Mouse (Mus musculus): Measurements from ENCODE around the gene Cdk4. TPM values are rescaled to one million over a fixed set of nuclear protein-coding genes. Genes with fewer than 3 reads are reported as not detected.
"Not testable (repeated sequence)": the region's sequence is repeated elsewhere in the genome, so short reads cannot be mapped to it uniquely, and the experiment has no call there.

Cdk4 gene
- total RNA-seq, 2 experiments from 2014 or later, result 76.1 to 83.3 TPM

GRCm38 (mm10) chr10:127072270-127072669 is 8.9 kb downstream of the Cdk4 start:
- intact Hi-C loops (cut with DNase I); DNase-seq (ENCODE audit: low spot score): not testable (repeated sequence)

- intact Hi-C loops (cut with DNase I); DNase-seq (ENCODE audit: low spot score): not testable (repeated sequence)
Observed at GRCm38 (mm10) chr10:127072969-127073368, 9.6 kb downstream of the Cdk4 start.

GRCm38 (mm10) chr10:127073981-127074380 is 10.6 kb downstream of the Cdk4 start:
- DNase-seq (ENCODE audit: low spot score), result no peak
- intact Hi-C loops (cut with DNase I), result no loop called here

- DNase-seq (ENCODE audit: low spot score), result no peak
- intact Hi-C loops (cut with DNase I), result no loop called here
Observed at GRCm38 (mm10) chr10:127075080-127075479, 11.7 kb downstream of the Cdk4 start, which contains the start of gene Agap2. Agap2 (plus strand) TSS chr10:127075284.

- DNase-seq (ENCODE audit: low spot score), result no peak
- intact Hi-C loops (cut with DNase I), result no loop called here
Observed at GRCm38 (mm10) chr10:127075651-127076050, 12.3 kb downstream of the Cdk4 start.

GRCm38 (mm10) chr10:127076082-127076481 is 12.7 kb downstream of the Cdk4 start:
- DNase-seq (ENCODE audit: low spot score), result no peak
- intact Hi-C loops (cut with DNase I), result no loop called here

- intact Hi-C loops (cut with DNase I), result no loop called here
Observed at GRCm38 (mm10) chr10:127077515-127077914, 14.2 kb downstream of the Cdk4 start.

GRCm38 (mm10) chr10:127078001-127078676 is 14.8 kb downstream of the Cdk4 start:
- DNase-seq (ENCODE audit: low spot score), result no peak

More at GRCm38 (mm10) chr10:127077515-127077914, 14.2 kb downstream of the Cdk4 start:
- DNase-seq (ENCODE audit: low spot score), result no peak

GRCm38 (mm10) chr10:127078677-127079575 is 15.6 kb downstream of the Cdk4 start:
- intact Hi-C loops (cut with DNase I), result no loop called here
- DNase-seq (ENCODE audit: low spot score), result no peak

More at GRCm38 (mm10) chr10:127078001-127078676, 14.8 kb downstream of the Cdk4 start:
- intact Hi-C loops (cut with DNase I), result no loop called here

GRCm38 (mm10) chr10:127079665-127080391 is 16.5 kb downstream of the Cdk4 start:
- no peak for DNase-seq (ENCODE audit: low spot score)
- intact Hi-C loops (cut with DNase I), result no loop called here

- intact Hi-C loops (cut with DNase I), result no loop called here
- no peak for DNase-seq (ENCODE audit: low spot score)
Observed at GRCm38 (mm10) chr10:127080901-127081780, 17.8 kb downstream of the Cdk4 start.

GRCm38 (mm10) chr10:127081996-127082620 is 18.8 kb downstream of the Cdk4 start:
- DNase-seq (ENCODE audit: low spot score), result no peak
- intact Hi-C loops (cut with DNase I), result no loop called here

- intact Hi-C loops (cut with DNase I), result no loop called here
- no peak for DNase-seq (ENCODE audit: low spot score)
Observed at GRCm38 (mm10) chr10:127083292-127083914, 20.1 kb downstream of the Cdk4 start.

GRCm38 (mm10) chr10:127083915-127084306 is 20.6 kb downstream of the Cdk4 start:
- intact Hi-C loops (cut with DNase I), result no loop called here
- no peak for DNase-seq (ENCODE audit: low spot score)

- no peak for DNase-seq (ENCODE audit: low spot score)
- intact Hi-C loops (cut with DNase I), result no loop called here
Observed at GRCm38 (mm10) chr10:127085052-127085451, 21.7 kb downstream of the Cdk4 start.

GRCm38 (mm10) chr10:127085633-127086032 is 22.3 kb downstream of the Cdk4 start:
- no peak for DNase-seq (ENCODE audit: low spot score)
- intact Hi-C loops (cut with DNase I), result no loop called here

- DNase-seq (ENCODE audit: low spot score), result no peak
- intact Hi-C loops (cut with DNase I), result no loop called here
Observed at GRCm38 (mm10) chr10:127090560-127091411, 27.5 kb downstream of the Cdk4 start.
